Mouse (Mus musculus) stomach, postnatal 0 days (tissue): ENCODE measurements at regions not wholly inside any gene's neighbourhood (a gene's known extent, or its start where the extent isn't known, plus 50 kb on each side); places are given as distances from the start of the nearest gene placed in this dataset.

ENCODE experiments used
- CTCF ChIP-seq: IDR thresholded peaks from 2 replicates; pipeline ENCODE4 v1.5.1; 2016; ENCODE audit warnings: antibody characterized with exemption, low read depth, mild to moderate bottlenecking, moderate library complexity
- EP300 ChIP-seq: optimal IDR thresholded peaks from 2 replicates; pipeline ENCODE3; 2016; ENCODE audit warnings: antibody characterized with exemption

- no peak for TF ChIP-seq CTCF
- TF ChIP-seq EP300, result no peak
Measured at GRCm38 (mm10) chr1:80010724-80011123, 149.7 kb upstream of the Serpine2 start.
